Mouse (Mus musculus) urinary bladder, postnatal 4 days (tissue): Measurements from ENCODE around the gene Samm50.
A peak's percentile ranks its signal among the peaks of the same experiment; 100 is the strongest.

Experiments
- DNase-seq, 2 experiments: peaks; one replicate each; pipeline ENCODE4 v3.0.0; 2021 to 2022; ENCODE audit warnings: low spot score in 2 of 2

Samm50 gene

GRCm38 (mm10) chr15:84211564-84211963, 19.5 kb downstream of the Samm50 start:
- no peak for DNase-seq

- peak; percentile 73 to 84 for DNase-seq
Observed at GRCm38 (mm10) chr15:84212031-84212755, 20.2 kb downstream of the Samm50 start.

DNA sequence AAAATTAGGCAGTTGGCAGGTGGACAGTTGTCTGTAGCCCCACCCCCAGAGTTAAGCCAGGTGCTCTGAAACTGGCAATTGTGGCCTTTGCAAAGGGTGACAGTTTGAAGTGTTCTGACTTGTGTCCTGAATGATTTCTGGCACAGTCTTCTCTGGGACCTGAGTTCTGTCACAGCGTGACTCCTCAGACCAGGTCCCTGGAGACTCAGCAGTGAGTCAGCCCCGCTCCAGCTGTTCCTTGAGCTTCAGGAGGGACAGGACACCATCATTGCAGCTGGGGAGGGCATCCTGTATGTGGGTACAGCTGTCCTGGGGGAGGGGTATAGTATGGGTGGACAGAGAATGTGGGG, 20.7 kb downstream of the Samm50 start:
- DNase-seq = no peak

DNA sequence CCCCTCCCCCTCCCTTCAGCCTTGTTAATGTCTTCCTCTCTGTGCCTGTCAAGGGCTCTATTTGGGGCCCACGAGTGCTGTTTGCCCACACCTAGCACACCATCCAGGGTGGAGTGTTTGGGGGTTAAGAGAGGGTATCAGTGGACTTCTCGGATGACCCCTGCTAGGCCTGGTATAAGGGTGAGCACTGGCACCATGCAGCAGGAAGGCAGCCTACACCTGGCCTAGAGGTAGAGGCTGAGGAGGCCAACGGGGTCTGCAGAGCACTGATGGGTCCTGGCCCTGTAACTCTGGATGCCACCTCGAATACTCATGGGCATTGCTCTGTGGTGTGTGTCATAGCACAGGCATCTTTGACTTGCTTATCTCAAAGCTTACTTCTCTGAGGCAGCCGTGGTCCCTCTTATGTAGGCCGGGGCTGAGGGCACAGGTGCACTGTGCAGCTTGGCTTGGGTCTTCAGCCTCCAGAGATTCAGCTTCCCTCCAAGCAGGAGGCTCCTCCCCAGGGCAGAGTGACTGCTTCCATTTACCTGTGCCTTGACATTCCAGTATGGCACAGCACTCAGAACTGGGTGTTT, 21.2 kb downstream of the Samm50 start:
- DNase-seq = no peak

- DNase-seq = no peak
Observed at GRCm38 (mm10) chr15:84214476-84214875, 22.4 kb downstream of the Samm50 start.

- DNase-seq = no peak
Observed at GRCm38 (mm10) chr15:84215273-84215672, 23.2 kb downstream of the Samm50 start.

DNA sequence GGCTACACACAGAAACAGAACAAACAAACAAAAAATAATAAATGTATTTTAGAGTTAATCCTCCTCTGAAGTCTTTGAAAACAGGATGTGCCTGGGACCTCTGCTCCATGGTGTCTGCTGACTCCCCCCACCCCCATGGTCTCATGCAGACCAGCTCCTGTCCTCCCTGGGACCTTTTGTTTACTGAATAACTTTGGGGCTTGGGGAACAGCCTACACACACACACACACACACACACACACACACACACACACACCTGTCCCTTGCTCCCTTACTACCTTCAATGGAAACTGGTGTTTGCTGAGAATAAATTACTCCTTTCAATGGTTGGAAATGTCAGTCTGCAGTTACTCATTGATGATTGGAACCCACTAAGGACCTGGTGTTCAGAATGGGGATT, 24.0 kb downstream of the Samm50 start:
- DNase-seq = no peak

DNA sequence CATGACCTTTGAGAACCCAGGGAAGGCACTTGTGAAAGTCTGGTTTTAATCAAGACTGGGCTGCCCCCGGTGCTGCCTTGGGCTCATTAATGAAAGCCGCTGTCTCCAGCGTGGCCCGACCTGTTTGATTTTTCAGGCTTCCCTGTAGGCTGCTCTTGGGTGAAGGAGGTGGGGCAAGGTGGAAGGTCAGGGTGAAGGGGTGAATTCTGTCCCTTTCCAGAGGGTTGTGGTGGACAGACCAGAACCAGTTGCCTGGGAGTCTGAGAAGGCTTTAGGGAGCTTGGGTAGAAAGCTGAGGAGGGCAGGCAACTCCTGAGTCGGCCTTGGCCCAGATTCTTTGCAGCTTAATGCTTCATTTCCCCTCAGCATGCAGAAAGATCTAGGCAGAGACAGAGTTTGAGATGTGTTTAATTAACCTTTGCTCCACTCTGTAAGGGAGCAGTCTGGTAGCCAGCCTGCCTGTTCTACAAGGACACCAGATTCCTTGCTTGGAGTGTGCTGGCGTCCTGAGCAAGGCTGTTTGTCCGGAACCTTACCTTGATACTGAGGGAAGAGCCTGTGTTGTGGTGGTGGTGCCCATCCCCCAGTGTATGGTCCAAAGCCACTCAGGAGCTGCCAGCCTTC, 24.5 kb downstream of the Samm50 start:
- no peak for DNase-seq

DNA sequence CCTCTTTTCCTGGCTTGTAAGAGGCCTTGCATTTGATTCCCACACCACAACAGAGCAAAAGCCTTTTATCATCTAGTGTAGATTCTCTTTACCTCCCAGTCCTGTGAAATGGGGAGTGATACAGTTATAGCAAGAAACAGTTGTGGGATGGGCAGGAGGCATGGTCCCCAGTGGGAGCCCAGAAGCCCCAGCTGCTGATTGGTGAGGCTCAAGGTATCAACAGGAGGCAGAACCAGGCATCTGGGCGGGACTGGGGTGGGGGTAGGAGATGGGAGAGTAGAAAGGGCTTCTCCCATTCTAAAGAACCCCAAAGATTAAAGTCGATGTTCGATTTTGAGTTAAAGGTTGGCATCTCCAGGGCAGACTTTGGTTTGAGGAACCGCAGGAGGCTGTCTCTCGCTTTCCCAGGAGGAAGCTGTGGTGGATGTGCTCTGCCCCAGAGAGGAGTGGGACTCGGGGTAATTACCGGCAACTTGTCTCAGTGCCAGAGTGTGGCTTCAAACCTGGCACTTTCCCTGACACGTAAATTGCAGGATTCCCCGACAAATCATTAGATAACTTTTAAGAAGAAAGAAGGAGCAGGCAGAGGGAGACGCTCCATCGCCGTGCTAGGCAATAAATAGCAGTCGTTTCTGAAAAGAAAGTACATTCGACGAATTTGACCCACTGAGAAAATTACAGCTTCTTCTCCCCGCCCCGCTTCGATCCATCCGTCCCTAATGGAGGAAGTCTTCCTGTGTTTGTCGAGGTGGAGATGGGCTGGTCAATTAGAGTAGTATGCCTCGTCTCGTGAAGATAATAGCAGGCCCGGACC, 26.1 kb downstream of the Samm50 start:
- DNase-seq = no peak

DNA sequence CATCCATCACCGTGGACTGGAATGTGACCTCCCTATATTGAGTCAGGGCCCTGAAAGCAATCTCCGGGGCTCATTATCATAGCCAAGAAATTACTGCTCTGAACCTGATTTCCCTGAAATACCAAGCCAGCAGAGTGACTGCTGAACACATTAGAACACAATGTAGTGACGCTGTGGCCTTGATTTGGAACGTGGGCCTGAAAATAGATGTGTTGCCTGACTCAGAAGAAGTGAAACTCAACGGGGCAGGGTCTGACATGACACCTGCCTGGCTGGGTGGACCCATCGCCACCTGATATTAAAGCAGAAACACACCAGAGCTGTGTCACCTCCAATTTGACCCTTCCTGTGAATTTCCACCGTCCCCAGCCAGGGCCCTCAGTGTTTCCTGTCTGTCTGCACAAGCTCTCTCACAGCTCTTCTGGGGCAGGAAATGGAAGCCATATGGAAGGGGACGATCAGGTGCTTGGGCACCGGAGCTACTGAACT, 26.8 kb downstream of the Samm50 start:
- DNase-seq = no peak

DNA sequence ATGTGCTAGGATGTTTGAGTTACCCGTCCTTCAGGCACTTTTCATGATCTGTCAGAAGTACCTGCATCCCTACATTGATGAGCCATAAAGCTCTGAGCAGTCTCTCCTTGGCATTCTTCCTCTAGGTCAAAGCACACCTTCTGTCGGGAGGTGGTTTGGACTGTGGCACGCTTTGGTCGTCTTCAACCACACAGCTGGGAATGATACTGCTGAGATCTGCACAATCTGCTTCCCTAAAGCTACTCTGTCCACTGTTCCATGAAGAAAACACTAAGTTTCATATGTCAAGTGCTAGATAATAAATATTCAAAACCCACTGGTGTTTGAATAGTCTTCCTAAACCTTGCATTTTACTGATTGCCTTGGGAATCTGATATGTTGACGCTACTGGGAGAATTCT, 29.5 kb downstream of the Samm50 start:
- DNase-seq = no peak

- no peak for DNase-seq
Observed at GRCm38 (mm10) chr15:84223423-84223822, 31.4 kb downstream of the Samm50 start.

DNA sequence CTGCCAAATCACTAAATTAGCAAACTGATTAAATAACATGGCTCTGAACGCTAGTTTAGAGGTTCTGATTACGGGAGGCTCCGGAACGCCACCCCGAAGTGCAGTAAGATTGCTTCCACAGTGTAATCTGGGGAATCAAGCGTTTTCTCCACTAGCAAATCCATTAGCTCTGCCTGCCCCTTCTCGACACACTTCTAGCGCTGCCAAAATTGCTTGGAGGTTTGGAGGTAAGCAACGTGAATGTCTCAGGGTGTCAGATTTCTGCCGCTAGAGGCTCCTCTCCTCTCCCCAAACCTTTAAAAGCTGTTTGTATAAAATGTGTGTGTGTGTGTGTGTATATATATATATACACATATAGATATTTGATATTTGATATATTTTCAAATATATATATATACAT, 32.7 kb downstream of the Samm50 start:
- DNase-seq = no peak

GRCm38 (mm10) chr15:84226918-84227317, 34.9 kb downstream of the Samm50 start:
- no peak for DNase-seq

DNA sequence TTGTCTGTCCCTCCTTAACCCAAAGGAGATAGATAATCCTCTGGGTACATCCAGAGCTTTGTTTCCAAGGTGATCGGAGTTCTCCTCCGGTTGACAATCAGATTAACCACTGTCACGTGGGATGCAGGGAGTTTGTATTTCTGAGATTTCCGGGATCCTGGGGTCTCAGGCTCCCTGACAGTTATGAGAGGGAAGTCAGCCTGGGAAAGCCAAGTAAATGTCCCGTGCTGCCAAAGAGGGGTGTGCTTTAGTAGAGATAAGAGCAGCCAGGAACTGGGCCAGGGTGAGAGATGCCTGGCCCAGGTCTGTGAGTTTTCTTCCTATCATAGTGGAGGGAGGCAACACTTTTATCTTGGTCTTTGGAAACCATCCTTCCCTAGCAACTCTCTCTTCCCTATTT, 38.6 kb downstream of the Samm50 start:
- no peak for DNase-seq

DNA sequence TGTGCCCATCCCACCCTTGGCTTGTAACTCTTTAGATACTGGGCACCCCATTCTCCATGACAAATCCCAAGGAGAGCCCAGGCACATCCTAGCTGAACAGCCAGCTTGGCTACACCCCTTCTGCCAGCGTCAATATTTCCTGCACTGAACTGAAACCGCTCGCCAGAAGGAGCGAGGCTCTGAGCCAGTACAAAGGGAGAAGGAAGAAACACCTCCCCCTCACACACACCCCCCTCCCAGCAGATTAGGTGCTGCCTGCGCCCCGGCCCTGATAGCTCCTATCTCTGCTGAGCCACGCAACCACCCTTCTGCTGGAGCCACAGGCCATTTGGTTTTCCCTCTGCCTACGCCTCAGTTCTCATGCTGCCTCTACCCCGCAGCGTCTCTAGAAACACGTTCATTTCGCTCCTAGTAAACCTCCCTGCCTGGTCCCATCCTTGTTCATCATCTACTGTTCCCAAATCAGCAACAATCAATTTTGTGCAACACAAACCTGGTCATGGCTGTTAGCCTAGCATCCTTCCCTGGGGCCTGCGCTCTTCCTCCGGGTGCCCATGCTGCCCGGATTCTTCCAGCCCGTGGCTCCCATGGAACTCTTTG, 39.2 kb downstream of the Samm50 start:
- no peak for DNase-seq

GRCm38 (mm10) chr15:84231721-84232561, 39.9 kb downstream of the Samm50 start, which contains the start of gene Parvb:
TSS of gene Parvb (plus strand) at chr15:84232043.
- DNase-seq = no peak

DNA sequence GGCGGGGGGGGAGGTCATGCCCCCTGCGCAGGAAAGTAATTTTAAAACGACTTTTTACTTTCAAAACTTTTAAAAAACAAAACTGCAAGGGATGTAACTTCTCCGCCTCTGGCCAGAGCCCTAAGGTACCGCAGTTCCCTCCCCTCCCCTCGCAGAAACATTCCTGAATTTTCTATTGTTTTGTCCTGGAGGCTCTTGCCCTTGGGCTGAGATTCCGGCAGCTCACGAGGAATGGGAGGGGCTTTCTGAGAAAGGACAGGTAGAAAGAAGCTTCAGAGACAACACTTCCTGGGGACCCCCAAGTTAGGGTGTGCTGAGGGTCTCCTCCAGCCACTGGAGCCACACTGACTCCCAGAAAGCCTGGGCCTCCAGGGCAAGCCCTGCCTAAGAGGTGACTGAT, 40.6 kb downstream of the Samm50 start:
- no peak for DNase-seq

DNA sequence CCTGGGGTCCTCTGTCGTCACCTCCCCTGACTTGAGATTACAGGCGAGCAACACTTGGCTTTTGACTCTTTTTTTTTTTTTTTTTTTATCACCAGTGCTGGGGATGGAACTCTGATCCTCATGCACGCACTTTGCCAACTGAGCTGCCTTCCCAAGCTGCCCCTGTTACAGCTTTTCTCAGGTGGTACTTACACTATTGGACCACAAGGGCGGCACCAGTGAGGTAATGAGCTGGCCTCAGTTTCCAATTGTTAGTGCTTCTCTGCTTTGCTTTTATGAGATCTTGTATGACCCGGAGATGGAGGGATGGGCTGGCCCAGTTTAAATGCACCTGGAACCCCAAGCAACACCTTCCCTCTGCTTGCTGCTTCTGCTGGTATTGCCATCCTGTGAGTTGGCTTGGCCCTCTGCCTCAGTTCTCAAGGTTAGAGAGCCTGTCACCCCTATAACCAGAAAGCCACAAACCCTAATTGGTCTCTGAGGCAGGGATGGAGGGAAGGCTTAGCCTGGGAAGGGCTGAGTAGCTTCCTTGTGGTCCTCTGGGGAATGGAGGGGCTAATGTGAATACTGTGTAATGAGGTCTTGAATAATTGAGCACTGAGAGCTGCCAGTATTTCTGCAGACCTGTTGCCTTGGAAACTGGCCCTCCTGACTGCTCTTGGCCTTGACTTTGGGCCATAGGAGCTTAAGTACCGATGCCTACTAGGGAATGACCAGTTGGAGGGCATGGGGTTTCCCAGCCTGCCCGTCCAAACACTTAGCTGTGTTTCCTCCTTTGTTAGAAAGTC, 42.9 kb downstream of the Samm50 start:
- DNase-seq = no peak

GRCm38 (mm10) chr15:84235646-84236045, 43.6 kb downstream of the Samm50 start:
- no peak for DNase-seq
